Mouse (Mus musculus): ENCODE measurements around the gene Arhgef28. TPM values are rescaled to one million over a fixed set of nuclear protein-coding genes. Genes with fewer than 3 reads are reported as not detected.

Arhgef28 gene
- polyA plus RNA-seq, 1 experiment, result 3.3 TPM

GRCm38 (mm10) chr13:97986691-97987090, 219.5 kb downstream of the Arhgef28 start:
- WGBS, result 88% methylated on average over 6 of the region's 6 CpGs
- no peaks in the 10 kb centered on the region for H3K4me1 ChIP-seq (ENCODE audit: control insufficient read depth, insufficient read depth, insufficient read length, low read length)
- TF ChIP-seq CTCF (IDR thresholded peaks at IDR 0.05; ENCODE audit: extremely low read depth, insufficient read length, insufficient replicate concordance, low read depth, low read length) (no peak), POLR2A (IDR thresholded peaks at IDR 0.05; ENCODE audit: low read depth, low read length) (no peak)

GRCm38 (mm10) chr13:97977104-97977503, 229.1 kb downstream of the Arhgef28 start:
- 34% methylated on average over 9 of the region's 9 CpGs for WGBS
- peak overlapping the region; percentile 82 for H3K27ac ChIP-seq (ENCODE audit: insufficient read depth, low read depth, low read length)
- no peaks in the 10 kb centered on the region for H3K36me3 ChIP-seq (ENCODE audit: control insufficient read depth, insufficient read depth, low read length)
- no peak for TF ChIP-seq POLR2A (IDR thresholded peaks at IDR 0.05; ENCODE audit: low read depth, low read length)
- TF ChIP-seq CTCF (IDR thresholded peaks at IDR 0.05; ENCODE audit: extremely low read depth, insufficient read length, insufficient replicate concordance, low read depth, low read length), result no peak
- H3K4me1 ChIP-seq (ENCODE audit: control insufficient read depth, insufficient read depth, insufficient read length, low read length), result peaks cover 19% of the 10 kb centered on the region; the same call in 1 of the 2 replicates
- no peaks in the 10 kb centered on the region for H3K27me3 ChIP-seq (ENCODE audit: control insufficient read depth, insufficient read depth, low read length)
- H3K4me3 ChIP-seq (ENCODE audit: low read depth, low read length), result no peak overlapping the region

More at GRCm38 (mm10) chr13:97986691-97987090, 219.5 kb downstream of the Arhgef28 start:
- no peaks in the 10 kb centered on the region for H3K27me3 ChIP-seq (ENCODE audit: control insufficient read depth, insufficient read depth, low read length)
- H3K27ac ChIP-seq (ENCODE audit: insufficient read depth, low read depth, low read length), result no peak overlapping the region
- H3K36me3 ChIP-seq (ENCODE audit: control insufficient read depth, insufficient read depth, low read length), result no peaks in the 10 kb centered on the region
- H3K4me3 ChIP-seq (ENCODE audit: low read depth, low read length), result no peak overlapping the region

- Histone ChIP-seq H3K27me3 (ENCODE audit: control insufficient read depth, insufficient read depth, low read length) (no peaks in the 10 kb centered on the region), H3K27ac (ENCODE audit: insufficient read depth, low read depth, low read length) (peak overlapping the region; percentile 90), H3K4me3 (ENCODE audit: low read depth, low read length) (no peak overlapping the region), H3K36me3 (ENCODE audit: control insufficient read depth, insufficient read depth, low read length) (no peaks in the 10 kb centered on the region), H3K4me1 (ENCODE audit: control insufficient read depth, insufficient read depth, insufficient read length, low read length) (peaks cover 19% of the 10 kb centered on the region; the same call in 1 of the 2 replicates)
- TF ChIP-seq POLR2A (IDR thresholded peaks at IDR 0.05; ENCODE audit: low read depth, low read length) (no peak), CTCF (IDR thresholded peaks at IDR 0.05; ENCODE audit: extremely low read depth, insufficient read length, insufficient replicate concordance, low read depth, low read length) (no peak)
- 31% methylated on average over 2 of the region's 2 CpGs for WGBS
These were observed 229.6 kb downstream of the Arhgef28 start for GRCm38 (mm10) chr13:97976642-97977041.

GRCm38 (mm10) chr13:97974532-97975194, 231.6 kb downstream of the Arhgef28 start:
- TF ChIP-seq POLR2A (IDR thresholded peaks at IDR 0.05; ENCODE audit: low read depth, low read length) (no peak), CTCF (IDR thresholded peaks at IDR 0.05; ENCODE audit: extremely low read depth, insufficient read length, insufficient replicate concordance, low read depth, low read length) (no peak)
- Histone ChIP-seq H3K27me3 (ENCODE audit: control insufficient read depth, insufficient read depth, low read length) (no peaks in the 10 kb centered on the region), H3K4me1 (ENCODE audit: control insufficient read depth, insufficient read depth, insufficient read length, low read length) (peaks cover 19% of the 10 kb centered on the region; the same call in 1 of the 2 replicates), H3K4me3 (ENCODE audit: low read depth, low read length) (no peak overlapping the region), H3K36me3 (ENCODE audit: control insufficient read depth, insufficient read depth, low read length) (no peaks in the 10 kb centered on the region), H3K27ac (ENCODE audit: insufficient read depth, low read depth, low read length) (peak overlapping the region; percentile 14; the same call in 1 of the 2 replicates)
- WGBS, result 10% methylated on average over 6 of the region's 6 CpGs

- 63% methylated on average over 4 of the region's 4 CpGs for WGBS
These were observed 232.3 kb downstream of the Arhgef28 start for GRCm38 (mm10) chr13:97973915-97974314.

GRCm38 (mm10) chr13:97966077-97966476, 240.2 kb downstream of the Arhgef28 start:
- H3K27ac ChIP-seq (ENCODE audit: insufficient read depth, low read depth, low read length), result no peak overlapping the region
- no peaks in the 10 kb centered on the region for H3K27me3 ChIP-seq (ENCODE audit: control insufficient read depth, insufficient read depth, low read length)
- H3K4me3 ChIP-seq (ENCODE audit: low read depth, low read length), result no peak overlapping the region
- H3K36me3 ChIP-seq (ENCODE audit: control insufficient read depth, insufficient read depth, low read length), result 0 out of 2 replicates have a peak, but pooled peaks cover 2% of the 10 kb centered on the region
- TF ChIP-seq POLR2A (IDR thresholded peaks at IDR 0.05; ENCODE audit: low read depth, low read length) (no peak), CTCF (IDR thresholded peaks at IDR 0.05; ENCODE audit: extremely low read depth, insufficient read length, insufficient replicate concordance, low read depth, low read length) (no peak)
- no peaks in the 10 kb centered on the region for H3K4me1 ChIP-seq (ENCODE audit: control insufficient read depth, insufficient read depth, insufficient read length, low read length)
- WGBS, result 70% methylated on average over 5 of the region's 5 CpGs

More at GRCm38 (mm10) chr13:97973915-97974314, 232.3 kb downstream of the Arhgef28 start:
- H3K27ac ChIP-seq (ENCODE audit: insufficient read depth, low read depth, low read length), result no peak overlapping the region; the same call in 1 of the 2 replicates
- H3K4me1 ChIP-seq (ENCODE audit: control insufficient read depth, insufficient read depth, insufficient read length, low read length), result peaks cover 19% of the 10 kb centered on the region; the same call in 1 of the 2 replicates
- H3K27me3 ChIP-seq (ENCODE audit: control insufficient read depth, insufficient read depth, low read length), result no peaks in the 10 kb centered on the region
- no peaks in the 10 kb centered on the region for H3K36me3 ChIP-seq (ENCODE audit: control insufficient read depth, insufficient read depth, low read length)
- no peak for TF ChIP-seq POLR2A (IDR thresholded peaks at IDR 0.05; ENCODE audit: low read depth, low read length)
- TF ChIP-seq CTCF (IDR thresholded peaks at IDR 0.05; ENCODE audit: extremely low read depth, insufficient read length, insufficient replicate concordance, low read depth, low read length), result no peak
- no peak overlapping the region for H3K4me3 ChIP-seq (ENCODE audit: low read depth, low read length)

GRCm38 (mm10) chr13:97964892-97965424, 241.3 kb downstream of the Arhgef28 start:
- 0 out of 2 replicates have a peak, but pooled peaks cover 2% of the 10 kb centered on the region for H3K36me3 ChIP-seq (ENCODE audit: control insufficient read depth, insufficient read depth, low read length)
- H3K27me3 ChIP-seq (ENCODE audit: control insufficient read depth, insufficient read depth, low read length), result no peaks in the 10 kb centered on the region
- H3K4me1 ChIP-seq (ENCODE audit: control insufficient read depth, insufficient read depth, insufficient read length, low read length), result no peaks in the 10 kb centered on the region
- no peak for TF ChIP-seq POLR2A (IDR thresholded peaks at IDR 0.05; ENCODE audit: low read depth, low read length)
- TF ChIP-seq CTCF (IDR thresholded peaks at IDR 0.05; ENCODE audit: extremely low read depth, insufficient read length, insufficient replicate concordance, low read depth, low read length), result no peak
- H3K27ac ChIP-seq (ENCODE audit: insufficient read depth, low read depth, low read length), result no peak overlapping the region
- no peak overlapping the region for H3K4me3 ChIP-seq (ENCODE audit: low read depth, low read length)
- 83% methylated on average over 9 of the region's 9 CpGs for WGBS
